Mouse (Mus musculus): Measurements from ENCODE around the gene Slc39a11.

The Slc39a11 gene

DNA sequence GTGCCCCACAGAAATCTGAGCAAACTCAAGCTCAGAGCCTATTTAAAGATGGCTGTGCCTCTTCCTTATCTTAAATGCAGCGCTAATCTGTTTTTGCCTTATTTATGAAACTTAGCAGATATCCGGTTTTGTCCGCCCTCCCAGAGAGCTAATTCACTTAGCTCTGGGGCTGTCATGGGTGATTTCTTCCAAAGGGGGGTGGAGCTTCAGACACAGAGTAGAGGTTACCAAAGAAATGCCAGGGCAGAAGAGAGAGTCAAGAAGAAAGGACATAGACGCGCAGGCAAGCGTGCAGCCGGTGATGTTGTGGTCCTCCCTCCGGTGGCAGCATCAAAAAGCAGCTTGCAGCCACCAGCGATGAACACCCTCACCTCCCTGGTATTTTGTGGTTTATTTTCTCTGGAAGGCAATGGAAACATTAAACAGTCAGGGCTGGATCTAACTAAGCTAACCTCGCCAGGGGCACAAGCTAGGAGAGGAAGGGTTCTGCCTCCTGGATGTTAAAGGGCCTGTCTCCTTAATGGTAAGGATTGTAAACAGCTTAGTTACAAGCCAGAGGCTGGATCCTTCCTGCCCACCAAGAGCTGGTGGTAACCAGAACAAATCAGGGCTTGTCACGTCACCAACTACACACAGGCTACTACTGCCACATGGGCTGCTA, 103.5 kb downstream of the Slc39a11 start:
- CTCF ChIA-PET: no interaction called here

- CTCF ChIA-PET: no interaction called here
These were observed 105.8 kb downstream of the Slc39a11 start for GRCm38 (mm10) chr11:113544017-113544640.

DNA sequence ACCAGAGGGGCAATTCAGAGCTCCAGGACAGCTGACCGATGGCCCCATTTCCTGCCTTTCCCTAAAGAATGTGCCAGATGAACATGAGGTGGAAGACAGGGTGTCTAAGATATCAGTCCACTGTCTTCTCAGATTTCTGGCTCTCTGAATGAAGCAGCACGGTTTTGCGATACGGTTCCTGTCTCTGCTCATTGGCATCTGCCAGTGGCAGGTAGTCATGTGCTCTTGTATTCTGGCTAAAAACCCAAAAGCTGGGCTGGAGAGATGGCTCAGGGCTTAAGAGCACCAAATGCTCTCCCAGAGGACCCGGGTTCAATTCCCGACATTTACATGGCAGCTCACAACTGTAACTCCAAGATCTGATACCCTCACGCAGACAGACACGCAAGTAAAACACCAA, 108.8 kb downstream of the Slc39a11 start:
- CTCF ChIA-PET: no interaction called here

- CTCF ChIA-PET: no interaction called here
These were observed 110.2 kb downstream of the Slc39a11 start for GRCm38 (mm10) chr11:113539502-113540209.

DNA sequence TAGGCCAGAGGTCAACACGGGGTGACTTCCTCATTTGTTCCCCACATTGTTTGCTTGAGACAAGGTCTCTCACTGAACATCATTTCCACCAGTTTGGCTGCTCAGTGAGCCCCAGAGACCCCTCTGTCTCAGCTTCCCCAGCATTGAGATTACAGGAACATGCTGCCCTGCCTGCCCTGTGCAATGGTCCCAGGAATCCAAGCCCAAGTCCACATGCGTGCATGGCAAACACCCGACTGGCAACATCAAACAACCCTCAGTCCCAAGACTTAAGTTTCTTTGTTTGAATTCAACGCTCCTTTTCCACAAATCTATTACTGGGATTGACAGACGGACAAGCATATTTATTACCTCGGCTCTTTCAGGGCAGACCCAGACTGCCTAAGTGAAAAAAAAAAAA, 110.8 kb downstream of the Slc39a11 start:
- CTCF ChIA-PET: no interaction called here

DNA sequence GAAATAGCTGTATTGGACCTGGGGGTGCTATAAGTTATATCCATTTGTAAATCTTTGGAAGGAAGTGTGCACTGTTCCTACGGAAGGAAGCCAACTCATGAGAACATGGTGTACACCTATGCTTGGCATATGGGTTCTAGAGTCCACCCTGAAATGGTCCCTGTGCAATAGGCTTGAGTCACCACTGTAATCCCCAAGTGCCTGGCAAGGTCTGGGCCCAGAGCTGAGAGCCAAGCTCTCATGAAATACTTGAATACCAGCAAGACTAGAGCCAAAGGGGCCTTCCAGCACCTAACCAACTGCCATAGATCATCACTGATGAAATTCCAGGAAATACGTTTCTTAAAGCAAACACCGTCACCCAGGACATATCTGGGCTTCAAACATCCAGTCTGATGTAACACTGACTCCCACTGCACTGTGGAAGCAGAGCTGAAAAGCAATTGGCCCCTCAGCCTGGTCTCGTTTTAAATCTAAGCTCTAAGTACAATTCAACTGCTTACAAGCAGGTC, 111.4 kb downstream of the Slc39a11 start:
- CTCF ChIA-PET: no interaction called here

- CTCF ChIA-PET: no interaction called here
These were observed 112.2 kb downstream of the Slc39a11 start for GRCm38 (mm10) chr11:113537715-113538114.

DNA sequence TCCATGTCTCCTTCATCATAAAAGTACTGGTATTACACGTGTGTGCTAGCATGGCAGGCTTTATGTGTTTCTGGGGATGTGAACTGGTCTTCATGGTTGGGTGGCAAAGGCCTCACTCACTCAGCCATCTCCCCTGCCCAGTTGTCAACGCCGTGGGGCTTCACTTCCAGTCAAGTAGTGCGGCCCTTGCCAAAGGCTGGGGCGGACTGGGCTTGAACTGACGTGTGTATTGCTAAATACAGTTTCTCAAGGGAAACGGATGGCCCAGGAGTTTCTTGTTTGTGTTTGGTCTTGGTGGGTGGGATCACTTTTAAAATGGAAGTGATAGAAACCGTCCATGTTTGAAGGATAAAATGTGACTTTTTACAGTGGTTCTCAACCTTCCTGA, 112.7 kb downstream of the Slc39a11 start:
- CTCF ChIA-PET: no interaction called here

DNA sequence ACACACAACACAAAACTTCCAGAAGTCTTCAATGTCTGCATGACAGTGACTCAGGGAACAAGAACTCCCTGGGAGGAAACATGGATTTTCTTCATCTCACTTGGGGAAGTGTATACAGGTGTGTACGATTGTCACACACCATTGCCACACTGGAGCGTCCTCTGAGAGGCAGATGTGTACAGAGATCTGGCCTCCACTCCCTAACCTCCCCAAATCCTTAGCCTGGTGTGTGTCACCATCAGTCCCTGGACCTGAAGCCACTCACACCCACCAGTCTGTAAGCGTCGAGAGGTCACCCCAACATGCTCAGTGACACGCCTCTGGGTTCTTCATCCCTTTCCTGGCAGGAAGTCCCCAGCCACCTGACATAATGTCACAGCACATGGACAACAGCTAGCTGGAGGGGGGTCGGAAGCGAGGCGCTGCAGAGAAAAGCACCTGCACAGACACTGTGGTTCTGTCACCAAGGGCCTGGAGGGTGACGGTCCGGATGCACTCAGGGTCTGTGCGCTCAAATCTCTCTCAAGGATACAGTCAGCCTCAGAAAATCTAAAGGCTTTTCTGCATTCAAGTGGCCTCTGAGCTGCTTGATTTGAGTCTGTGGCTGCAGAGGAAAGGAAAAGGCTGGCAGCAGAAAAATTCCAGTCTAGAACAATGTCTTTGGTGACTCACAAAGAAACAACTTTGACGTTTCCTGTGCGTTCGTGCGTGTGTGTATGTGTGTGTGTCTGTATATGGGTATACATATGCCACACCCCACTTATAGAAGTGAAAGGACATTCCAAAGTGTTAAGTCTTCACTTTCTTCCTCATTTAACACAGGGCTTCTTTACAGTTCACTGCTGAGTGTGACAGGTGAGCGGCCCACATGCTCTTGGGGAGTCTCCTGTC, 113.3 kb downstream of the Slc39a11 start:
- CTCF ChIA-PET: no interaction called here

- CTCF ChIA-PET: no interaction called here
These were observed 115.5 kb downstream of the Slc39a11 start for GRCm38 (mm10) chr11:113534341-113534740.

DNA sequence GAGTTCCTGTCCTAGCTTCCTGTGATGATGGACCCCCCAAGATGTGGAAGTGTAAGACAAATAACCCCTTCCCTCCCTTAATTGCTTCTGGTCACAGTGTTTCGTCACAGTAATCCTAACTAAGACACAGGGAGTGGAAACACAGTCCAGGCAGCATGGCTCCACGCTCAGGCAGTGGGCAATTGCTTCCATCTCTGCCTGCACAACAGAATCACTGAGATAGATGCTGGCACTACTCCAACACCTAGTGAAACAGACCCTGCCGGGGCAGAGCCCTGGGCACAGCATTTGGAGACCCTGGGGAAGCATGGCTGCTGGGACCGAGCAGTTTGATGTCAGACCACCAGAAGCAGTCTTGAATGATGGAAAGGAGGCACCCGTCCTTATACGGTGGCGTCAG, 115.9 kb downstream of the Slc39a11 start:
- CTCF ChIA-PET: no interaction called here

GRCm38 (mm10) chr11:113528391-113528790, 121.5 kb downstream of the Slc39a11 start:
- CTCF ChIA-PET: no interaction called here

DNA sequence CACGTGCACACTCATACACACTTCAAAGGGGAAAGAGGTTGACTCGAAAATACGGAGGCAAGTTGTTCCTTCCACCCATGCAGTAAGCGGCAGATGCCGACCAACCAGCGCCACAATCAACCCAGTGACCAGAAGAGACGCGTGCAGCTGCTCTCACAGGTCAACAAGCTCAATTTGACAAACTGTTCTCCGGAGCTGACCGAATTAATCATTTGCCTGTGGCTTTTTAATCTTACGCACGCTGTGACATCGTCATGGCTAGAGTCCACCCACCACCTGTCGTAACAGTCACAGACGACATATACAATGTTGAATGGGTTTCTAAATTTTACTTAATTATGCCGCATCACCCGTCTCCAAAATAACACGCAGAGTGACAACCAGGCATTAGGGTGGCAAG, 124.1 kb downstream of the Slc39a11 start:
- CTCF ChIA-PET: no interaction called here

DNA sequence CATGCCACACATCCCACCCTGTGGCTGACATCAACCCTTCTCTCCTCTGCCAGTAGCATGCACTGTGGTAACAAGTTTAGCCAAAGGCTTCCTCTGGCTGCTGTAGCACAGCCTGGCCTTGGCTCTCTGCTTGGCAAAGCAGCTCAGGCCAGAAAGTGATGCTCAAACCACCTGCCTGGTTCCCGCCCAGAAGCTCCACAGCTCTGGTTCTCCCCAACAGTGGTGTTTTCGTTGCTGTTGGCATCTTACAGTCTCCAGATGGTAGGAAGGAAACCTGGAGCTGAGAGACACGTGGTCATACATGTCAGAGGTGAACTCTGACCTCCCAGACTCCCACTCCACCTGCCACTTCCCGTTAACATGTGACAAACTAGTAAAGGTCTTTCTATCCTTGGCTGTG, 127.2 kb downstream of the Slc39a11 start:
- CTCF ChIA-PET: no interaction called here

GRCm38 (mm10) chr11:113521469-113522190, 128.2 kb downstream of the Slc39a11 start:
- CTCF ChIA-PET: no interaction called here

GRCm38 (mm10) chr11:113520851-113521461, 128.9 kb downstream of the Slc39a11 start:
- CTCF ChIA-PET: no interaction called here

GRCm38 (mm10) chr11:113520373-113520772, 129.5 kb downstream of the Slc39a11 start:
- CTCF ChIA-PET: no interaction called here

- CTCF ChIA-PET: no interaction called here
These were observed 129.9 kb downstream of the Slc39a11 start for GRCm38 (mm10) chr11:113519973-113520372.

DNA sequence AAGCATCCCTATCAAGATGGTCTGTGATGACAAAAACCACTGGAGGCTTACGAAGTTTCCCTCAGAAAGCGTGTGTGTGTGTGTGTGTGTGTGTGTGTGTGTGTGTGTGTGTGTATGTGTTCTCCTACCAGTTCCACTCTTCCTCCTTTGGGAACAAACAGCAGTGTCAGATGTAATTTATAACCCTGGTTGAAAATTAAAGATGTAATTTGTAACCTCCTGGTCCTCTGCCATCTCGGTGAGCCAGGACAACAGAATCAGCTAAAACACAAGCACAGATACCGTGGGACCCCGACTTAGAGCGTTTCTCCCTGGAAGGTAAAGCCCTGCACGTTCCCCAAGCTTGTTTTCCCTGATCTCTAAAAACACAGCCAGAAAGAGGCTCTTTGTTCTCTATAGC, 131.7 kb downstream of the Slc39a11 start:
- CTCF ChIA-PET: no interaction called here

DNA sequence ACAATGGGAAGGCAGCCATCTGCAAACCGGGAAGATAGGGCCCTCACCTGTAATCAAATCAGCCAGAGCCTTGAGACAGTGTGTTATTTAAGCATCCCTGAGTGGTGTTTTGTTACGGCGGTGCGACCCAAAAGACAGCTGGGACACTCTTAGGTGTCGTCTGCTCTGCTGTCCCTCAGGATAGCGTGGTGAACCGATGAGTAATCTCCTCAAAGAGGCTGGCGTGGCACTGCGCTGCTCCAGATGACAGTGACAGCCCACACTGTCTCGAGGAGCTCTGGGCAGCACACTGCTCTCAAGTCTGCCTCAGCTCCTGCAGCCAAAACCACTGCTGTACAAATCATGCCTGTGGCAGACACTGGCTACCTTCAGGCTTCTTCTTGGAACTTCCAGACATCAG, 133.7 kb downstream of the Slc39a11 start:
- CTCF ChIA-PET: no interaction called here

DNA sequence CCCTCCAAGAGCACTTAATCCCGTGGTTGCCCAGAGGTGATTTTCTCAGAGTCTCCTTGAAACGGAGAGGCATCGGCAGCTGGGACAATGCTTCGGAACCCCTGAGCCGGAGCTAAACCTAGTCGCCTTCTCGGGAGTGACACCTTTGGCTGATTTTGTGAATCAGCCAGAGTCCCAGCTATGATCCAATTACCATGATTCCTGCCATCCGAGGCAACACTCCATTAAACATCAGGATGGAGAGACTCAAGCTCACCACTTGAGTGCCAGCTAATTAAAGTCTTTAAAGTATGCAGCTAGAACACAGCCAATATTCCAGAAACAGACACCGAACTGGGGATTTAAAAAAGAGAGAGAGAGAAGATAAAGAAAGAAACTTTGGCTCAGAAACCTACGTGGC, 136.9 kb downstream of the Slc39a11 start:
- CTCF ChIA-PET: no interaction called here

All from spleen, embryonic (tissue).